Mouse (Mus musculus) thymus, postnatal 4 days (tissue): Measurements from ENCODE around the gene Sema5a.

Experiments used
- DNase-seq: peaks from one replicate; pipeline ENCODE4 v3.0.0; 2021

Sema5a gene

DNA sequence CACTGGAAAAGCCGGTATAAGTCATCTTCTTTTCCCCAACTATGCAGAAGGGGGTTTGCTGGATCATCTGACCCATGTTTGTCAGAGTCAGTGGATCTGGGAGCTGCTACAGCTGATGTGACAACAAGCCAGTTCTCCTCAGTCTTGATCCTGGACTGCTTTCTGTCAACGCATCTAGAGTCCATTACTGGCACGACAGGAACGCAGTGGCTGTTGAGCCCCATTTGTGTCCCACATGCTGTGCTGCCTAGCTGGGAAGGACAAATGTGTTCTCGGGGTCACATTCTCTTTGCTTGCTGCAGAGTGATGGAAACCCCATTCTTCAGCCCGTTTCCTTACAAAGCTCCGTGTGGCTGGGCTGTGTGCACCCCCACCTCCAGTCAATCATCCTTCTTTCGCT lies 12.7 kb downstream of the Sema5a start:
- DNase-seq: no peak

DNA sequence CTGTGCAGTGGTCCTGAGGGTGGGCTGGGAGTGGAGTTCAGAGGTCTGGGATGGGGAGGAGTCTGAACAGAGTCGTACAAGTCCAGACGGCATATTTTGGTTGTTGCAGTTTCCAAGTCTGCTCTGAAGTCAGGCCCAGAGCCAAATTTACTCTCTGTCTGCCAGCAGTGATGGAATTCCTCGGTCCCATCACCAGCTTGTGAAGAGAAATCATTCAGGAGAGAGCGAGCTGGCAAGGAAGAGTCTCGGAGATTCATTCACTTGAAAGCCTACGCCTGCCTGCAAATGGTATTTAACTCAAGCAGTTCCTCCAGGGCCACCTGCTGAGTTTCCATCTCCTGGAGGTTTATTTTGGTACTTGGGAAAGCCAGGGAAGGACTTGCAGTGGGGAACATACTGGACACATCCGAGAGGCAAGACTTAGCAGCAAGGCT lies 13.3 kb downstream of the Sema5a start:
- DNase-seq: no peak

DNA sequence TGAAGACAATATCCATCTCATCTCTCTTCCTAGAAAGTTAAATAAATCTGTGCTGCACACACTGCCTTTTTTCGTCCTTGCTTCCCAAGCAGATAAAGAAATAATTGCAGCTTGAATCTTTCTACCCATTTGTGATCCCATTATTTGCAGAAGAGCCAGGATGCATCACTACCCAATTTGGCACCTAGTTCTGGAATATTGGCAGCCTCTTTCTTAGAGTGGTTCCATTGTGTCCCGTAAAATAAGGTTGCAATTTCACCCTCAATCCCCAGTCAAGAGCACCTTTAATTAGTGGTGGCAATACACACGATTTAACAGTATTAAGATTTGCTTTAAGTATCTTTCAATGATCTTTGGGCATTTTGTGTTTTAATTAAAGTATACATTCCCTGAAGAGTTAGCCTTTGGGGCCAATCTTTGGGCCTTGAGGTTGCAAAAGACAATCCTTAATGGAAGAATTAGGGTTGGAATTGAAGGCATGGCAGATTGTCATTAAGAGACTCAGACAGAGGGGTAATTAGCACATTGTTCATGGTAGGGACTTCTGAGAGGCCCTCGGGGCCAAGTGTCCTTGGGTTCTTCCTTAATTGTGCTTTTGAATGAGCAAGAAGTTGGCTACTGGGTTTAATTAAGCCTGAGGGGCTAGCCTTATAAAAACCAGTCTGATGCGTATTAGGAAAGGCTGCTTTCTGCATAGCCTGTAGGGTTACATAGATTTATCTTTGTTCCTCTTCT lies 14.9 kb downstream of the Sema5a start:
- DNase-seq: no peak

DNA sequence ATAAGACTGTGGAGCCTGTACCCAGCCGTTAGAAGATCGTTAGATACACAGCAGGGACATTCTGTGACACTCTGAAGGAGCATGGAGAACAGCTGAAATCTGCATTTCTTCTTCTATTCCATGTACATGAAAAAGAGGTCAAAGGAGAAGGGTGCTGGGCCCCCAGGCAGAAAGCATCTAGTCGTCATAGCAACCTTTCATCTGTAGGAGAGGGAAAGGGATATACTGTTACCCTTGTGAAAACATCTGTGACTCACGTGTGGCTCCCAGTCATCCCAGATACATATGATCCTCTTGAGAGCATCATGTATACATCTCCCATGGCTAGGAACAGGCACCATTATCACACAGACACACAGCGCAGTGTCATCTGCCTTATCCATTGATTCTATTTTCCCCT lies 16.3 kb downstream of the Sema5a start:
- no peak for DNase-seq

DNA sequence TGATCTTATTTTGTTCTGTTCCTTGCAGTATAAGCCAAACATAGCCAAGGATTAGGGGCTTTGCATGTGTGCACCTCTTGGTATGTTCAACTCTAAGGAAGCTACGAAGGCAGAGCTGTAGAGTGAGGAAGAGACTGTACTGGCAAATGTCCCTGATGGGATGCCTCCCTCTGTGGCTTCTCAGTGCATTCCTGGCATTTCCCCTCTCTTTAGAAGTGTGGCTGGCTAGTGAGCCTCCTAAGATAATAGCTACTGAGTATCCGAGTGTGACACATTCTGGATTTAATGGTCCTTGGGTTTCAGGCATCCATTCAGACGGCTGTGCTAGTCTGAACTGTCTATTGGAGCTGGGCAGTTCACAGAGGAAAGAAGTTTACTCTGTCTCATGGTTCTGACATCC lies 19.0 kb downstream of the Sema5a start:
- DNase-seq: no peak

DNA sequence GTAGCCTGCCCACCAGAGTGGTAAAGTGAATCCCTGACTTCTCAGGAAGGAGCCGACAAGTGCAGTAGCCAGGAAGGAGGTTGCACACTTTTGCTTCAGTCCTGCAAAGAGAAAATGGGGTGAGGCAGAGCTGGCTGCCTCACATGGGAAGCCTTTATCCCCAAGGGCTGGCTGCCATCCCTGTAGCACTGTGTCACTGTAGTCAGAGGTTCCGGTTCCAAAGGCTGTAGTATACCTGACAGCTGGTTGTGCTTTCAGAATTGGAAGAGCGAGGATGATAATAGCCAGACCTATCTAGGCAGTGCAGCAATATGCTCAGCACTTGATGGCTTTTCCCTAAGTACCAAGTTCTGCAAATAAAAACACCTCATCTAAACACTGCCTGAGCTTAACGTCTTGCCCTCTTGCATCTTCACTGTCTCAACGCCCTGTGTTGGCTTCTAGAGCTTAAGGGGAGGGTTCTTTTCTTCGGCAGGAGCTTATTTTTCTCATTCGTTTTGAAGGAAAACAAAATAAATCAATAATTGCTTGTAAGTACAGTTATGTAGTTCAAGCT lies 20.3 kb downstream of the Sema5a start:
- DNase-seq: no peak

DNA sequence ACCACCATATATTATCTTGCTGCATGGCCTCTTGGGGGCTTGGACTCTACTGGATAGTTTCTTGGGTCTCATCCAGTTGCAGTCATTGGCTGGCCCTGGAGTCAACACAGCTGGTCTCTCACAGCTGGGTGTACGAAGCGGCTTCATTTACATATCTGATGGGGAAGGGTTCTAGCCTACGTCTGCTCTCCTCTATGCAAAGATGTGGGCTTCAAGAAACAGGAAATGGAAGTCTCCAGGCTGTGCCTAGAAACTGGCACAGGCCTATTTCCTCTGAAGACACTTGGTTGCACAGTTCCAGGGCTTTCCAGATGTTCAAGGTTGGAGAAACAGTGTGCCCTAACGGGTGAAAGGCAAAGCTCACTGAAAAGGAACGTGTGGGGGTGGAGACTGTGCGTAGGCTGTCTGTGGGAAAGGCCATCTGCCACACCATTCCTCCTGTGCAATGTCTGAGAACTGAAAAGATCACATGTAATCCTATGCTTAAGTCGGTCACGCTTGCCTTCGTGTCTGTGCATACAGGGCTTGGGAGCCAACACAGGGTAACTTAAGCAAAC lies 20.8 kb downstream of the Sema5a start:
- no peak for DNase-seq

DNA sequence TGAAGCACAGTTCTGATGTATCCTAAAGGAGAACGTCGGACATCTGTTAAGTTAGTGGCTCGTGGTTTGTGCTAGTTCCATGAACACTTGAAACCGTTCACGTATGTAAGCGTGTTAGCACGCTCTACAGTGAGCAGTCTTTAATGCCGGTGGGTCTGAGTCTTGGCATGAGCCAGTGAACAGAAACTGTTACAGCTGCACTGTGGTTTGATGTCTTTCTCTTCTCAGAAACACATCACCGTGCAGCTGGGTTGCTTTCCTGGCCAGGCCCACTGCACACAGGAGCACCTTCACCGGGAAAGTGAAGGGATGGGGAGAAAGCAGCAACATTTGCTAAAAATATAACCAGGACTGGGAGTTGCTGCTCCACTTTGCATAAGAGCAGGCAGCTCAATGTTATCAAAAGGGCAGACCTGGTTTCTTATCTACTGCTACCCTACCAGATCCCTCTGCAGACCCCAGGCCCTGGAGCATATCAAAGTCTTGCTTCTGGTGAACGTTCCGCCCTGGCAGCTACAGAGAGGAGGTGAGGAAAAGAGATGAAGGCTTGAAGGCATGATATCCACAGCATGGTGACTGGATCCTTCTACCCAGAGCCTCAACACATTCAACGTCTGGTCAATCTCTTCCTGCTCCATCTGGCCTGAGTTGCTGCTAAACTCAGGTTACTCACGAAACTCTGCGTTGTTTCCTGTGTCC lies 21.7 kb downstream of the Sema5a start:
- DNase-seq: no peak

DNA sequence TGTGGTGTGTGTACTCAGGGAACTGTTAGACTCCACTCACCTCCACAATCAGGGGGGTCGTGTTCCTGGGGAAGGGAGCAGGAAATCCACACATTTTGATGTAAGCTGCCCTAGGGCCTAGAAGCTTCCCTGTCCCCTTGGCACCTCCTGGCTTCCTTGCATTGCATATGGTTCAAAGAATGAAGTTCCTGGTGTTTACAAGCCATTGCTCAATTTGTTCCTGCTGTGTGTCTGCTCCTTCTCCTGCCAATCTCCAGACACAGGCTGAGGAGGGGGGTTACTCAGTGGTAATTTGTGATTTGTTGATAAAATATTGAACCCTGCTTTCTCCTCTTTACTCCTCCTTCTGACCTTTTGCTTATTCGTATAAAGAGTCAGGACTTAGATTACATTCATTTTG lies 25.5 kb downstream of the Sema5a start:
- no peak for DNase-seq

DNA sequence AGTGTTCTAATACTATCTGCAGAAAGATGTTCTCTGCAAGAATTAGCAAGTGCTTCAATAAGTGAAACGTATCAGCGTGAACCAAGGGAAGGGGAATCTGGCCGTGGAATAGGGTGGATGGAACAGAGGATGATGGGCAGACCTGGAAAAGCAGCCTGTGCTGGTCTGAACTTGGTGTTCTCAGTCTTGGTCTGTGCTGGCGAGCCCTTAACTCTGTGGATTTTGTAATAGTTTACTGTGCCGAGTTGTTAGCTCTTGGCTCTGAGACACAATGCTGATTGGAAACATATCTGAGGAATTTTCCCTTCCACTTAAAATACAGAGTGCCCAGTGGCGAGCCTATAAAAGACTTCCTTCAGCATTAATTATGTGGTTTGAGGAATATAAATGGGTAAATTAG lies 29.3 kb downstream of the Sema5a start:
- no peak for DNase-seq

DNA sequence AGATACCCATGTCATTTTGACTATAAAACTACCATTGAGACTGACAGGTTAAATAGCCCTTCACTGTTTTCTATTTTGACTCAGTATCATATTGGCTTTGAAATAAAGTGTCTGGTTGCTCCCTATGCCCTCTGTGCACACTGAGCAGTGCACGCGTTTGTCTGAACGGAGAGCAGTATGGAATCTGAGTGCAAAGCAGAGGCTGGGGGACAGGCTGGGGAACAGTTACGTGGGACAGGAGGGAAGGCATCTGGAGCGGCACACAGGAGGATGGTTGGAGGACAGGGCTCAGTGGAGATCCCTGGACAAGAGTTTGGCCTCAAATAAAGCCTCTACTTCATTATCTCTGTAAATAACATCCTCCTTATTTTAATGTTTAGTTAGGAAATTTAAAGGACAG lies 30.4 kb downstream of the Sema5a start:
- no peak for DNase-seq

DNA sequence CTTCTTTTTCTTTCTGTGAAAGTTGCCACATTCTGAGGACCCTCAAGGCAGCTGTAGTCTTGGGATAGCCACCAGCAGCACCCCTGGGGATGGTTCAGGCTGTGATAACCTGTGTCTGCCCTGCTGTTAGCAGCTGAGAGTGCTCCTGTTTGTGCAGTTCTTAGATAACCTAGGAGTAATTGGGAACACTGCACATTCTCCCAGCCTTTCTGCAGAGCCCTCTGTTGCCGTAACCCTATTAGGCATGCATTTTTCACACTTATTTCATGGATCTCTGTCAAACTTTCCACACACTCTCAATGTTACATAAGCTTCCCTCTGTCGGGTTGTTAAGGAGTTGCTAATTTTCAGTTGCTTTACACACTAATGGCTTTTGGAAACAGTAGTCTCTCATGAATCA lies 34.0 kb downstream of the Sema5a start:
- DNase-seq: no peak

DNA sequence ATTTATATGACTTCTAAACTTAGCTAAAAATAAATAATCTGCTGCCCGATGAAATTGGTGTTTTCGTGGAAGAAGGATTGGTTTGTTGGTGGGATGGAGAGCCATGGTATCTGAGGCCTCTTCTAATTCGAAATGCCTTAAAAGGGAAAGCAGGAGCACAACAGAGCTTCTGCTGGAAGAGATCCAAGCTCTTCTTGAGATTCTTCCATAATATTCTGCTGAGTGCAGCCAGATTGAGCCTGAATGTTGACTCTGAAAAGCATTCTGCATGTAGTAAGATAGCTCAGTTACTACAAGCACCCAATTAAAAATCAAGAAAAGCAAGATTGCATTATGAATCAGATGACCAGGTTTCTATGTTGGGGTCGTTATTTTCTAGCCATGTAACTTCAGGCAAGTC lies 36.8 kb downstream of the Sema5a start:
- no peak for DNase-seq

DNA sequence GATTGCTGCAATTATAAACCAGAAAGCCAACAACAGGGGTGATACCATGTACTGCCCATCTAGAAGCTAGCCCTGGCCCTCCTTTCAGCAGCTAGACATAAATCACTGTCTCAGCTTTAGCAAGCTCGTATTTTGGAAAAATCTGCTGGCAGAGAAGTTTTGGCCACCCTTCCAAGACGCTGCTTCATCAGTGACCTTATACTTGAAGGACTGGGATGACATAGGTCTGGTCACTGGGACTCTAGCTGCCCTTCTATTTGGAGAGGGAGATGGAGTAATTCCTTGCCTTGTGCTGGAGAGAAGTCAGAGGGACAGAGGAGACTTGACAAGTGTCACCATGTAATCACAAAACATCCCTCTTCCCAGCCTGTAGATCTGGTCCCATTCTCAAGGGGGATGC lies 40.1 kb downstream of the Sema5a start:
- no peak for DNase-seq

DNA sequence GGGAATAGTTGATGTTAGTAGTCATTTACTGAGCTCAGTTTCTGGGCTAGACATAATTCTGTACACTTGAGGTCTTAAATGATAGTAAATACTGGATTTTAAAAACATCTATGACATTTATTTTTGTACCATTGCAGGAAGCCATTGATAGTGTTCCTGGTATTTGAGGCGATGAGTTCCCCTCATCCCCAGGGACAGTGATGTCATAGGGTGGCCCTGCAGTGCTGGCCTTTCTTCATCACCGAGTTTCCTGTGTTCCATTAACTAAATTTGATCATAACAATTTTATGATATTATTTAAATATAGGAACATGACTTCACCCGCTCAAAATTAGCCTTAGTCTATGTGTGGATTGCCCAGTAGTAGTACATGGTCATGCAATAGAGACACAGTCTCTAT lies 41.7 kb downstream of the Sema5a start:
- DNase-seq: no peak

DNA sequence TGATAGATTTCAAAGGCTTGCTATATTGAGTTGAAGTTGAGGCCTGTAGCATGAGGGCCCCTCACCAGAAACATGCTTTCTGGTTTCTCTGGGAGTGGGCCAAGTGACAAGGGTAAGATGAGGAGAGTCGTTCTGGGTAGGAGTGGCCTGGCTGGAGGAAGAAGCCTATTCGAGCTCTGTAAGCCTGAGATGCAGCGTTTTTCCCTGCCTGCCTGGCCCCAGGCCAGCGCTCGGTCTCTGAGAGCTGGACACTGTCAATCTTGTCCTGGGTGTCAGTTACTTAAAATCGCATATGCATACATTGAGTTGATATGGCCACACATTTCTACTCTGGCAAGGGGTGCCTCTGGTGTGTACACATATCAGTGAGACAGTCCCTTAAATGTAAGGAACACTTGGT lies 43.9 kb downstream of the Sema5a start:
- DNase-seq: no peak

DNA sequence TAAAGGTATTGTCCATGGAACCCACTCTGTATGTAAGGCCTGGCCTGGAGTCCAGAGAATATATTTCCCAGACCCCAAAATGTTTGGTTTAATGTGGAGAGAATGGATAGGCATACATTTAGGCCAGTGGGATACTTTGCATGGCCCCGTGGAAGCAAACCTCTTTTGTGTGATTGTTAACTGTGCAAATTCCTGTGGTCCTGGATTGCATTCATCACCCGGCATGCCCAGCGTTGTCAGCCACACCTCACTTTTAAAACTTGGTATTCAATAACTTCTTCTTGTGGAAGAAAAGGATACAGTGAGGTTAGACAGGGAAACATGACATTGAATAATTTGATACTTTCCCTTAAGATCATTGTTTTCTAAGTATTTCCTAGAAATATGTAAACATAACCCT lies 46.4 kb downstream of the Sema5a start:
- no peak for DNase-seq

DNA sequence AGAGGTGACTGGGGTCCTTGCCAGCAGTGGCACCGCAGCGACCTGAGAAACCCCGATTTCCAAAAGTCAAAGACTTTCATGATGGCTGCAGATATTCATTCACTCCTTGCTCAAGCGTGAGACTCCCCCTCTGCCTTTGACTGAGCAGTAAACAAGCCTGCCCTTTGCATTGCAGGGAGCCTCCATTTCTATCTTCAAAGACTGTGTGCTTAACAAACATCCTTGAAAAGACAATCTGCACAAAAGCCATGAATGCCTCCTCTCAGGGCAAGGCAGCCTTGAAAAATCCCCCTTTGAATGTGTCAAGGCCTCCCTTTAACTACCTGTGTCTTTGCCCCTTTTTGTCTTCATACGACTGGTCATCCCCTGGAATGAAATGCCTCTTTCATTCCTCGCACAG lies 51.9 kb downstream of the Sema5a start:
- no peak for DNase-seq

DNA sequence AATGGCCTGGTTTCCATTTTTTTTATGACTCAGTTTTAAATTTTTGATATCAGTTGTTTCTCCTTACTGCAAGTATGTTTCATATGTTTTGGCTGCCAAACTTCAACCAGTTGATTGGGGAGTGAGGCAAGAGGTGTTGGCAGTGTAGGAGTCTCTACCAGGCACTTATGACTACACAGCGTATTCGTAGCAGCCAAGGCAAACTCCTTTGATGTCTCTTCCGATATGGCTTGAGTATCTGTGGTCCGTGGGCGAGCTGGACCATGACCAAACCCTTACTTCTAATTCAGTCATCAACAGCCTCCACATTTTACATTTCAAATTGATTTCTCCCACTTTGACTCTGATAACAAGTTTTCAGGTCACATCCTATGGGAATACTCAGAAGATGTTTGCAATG lies 52.7 kb downstream of the Sema5a start:
- DNase-seq: no peak

DNA sequence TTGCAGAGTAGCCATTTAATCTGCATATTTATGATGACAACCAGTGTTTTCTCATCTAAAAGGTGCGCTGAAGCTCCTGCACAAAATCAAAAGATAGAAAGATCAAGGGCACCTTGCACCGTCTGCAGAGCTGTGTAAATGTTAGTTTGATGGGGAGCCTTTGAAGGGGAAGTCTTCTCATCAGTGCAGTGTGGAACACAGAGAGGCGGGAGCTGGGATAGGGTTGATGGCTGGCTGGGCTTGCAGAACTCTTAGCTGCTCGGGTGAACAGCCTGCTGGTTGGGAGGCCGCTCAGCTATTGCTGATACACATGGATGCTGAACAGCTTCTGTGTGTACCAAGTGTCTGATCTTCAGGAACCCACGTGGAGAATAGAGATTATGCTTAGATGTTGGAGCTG lies 53.9 kb downstream of the Sema5a start:
- DNase-seq: no peak

DNA sequence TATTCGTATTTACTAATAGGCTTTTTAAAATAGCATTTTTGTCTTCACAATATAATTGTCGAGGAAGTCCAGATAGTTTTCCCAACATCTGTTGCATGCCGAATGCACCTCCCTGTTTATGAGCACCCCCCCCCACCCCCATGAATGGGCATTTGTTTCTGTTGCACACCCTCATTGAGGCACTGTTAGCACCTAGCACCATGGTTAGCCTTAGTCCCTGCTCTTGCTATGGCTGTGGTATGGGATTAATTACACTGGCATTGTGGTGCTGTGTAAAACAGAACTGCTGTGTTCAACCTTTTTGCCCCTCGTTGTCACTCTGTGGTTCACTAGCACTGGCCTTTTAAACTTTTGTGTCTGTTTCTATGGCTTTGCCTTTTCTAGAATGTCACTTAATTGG lies 56.4 kb downstream of the Sema5a start:
- DNase-seq: no peak

DNA sequence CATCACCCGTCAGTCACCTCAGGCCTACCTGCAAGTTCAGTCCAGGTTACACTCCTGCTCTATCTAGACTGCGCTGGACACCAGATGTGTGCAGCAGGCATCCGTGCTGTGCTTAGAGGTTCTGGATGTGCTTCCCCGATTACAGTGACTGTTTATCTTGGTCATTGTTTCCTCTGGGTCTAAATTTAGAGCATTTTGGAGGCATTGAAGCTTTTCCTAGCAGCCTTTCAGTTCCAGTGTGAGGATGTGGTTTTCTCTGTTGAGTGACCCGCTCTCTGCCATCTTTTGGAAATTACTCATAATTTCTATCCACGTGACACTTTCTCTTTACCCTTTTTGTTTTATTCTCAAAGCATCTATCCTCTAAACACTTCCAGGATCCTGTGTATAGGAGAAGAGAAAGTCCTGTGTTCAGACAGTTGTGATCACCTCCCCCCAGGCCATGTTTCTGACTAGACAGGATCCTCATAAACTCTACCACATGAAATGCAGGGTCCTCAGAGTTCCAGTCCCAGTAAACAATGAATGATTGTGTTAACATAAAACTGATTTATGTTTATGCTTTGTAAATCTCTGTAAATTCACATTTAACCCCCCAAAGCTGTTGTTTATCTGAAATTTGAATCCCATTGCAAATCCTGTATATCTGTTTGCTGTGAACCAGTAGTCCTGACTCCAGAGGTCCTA lies 62.1 kb downstream of the Sema5a start:
- no peak for DNase-seq

DNA sequence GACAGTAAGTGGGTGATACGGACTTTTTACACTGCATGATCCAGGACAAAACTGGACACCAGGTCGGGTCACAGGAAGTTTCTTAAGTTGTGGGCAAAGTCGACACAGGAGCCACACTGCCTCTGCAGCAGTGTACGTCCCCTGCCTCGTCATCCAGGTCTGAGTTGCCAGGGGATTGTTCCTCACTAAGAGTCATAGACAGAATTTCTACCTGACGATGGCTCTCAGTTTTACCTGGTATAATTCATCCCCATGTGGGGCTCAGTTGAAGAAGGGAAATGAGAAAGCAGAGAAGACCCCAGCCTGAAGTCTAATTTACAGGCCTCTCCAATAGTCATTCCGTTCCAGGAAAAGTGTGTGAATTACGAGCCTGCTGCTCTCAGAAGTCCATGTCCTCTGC lies 66.2 kb downstream of the Sema5a start:
- no peak for DNase-seq

DNA sequence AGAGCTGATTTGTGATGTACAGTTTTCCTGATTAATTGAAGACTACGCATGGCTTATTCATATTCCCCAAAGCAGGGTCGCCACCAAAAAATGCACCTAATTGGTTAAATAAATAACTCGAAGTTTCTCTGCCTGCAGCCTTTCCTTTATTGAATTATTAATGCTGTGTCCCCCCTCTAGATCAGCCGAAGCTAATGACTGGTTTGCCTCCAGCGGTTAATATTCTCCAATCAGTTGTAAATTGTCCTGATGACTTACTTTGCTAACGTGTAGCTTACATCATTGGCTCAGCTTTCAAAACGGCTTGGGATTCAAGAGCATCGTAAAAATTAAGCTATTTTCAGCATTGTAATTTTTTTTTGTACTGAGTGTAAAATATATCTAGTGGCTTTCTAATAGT lies 66.7 kb downstream of the Sema5a start:
- no peak for DNase-seq
